Mouse (Mus musculus): ENCODE measurements around the gene Rpl9. TPM values are rescaled to one million over a fixed set of nuclear protein-coding genes. Genes with fewer than 3 reads are reported as not detected.

The Rpl9 gene
- total and polyA plus RNA-seq, 2 experiments from 2014 or later, result 622 to 1,170 TPM

GRCm38 (mm10) chr5:65356851-65357250 lies 34.4 kb downstream of the Rpl9 start:
- H3K4me1 ChIP-seq (ENCODE audit: insufficient read depth, low read length), result no peaks in the 10 kb centered on the region
- TF ChIP-seq CTCF (IDR thresholded peaks at IDR 0.05), result no peak
- H3K27ac ChIP-seq (ENCODE audit: low read depth, low read length), result no peak overlapping the region
- H3K27me3 ChIP-seq (ENCODE audit: insufficient read depth, low read length), result no peaks in the 10 kb centered on the region
- H3K9me3 ChIP-seq (ENCODE audit: low read length), result no peaks in the 10 kb centered on the region
- ATAC-seq (ENCODE audit: low FRiP score) (no peak), DNase-seq (ENCODE audit: low spot score) (no peak)
- no peak overlapping the region for H3K4me3 ChIP-seq (ENCODE audit: low read depth, low read length)
- no peaks in the 10 kb centered on the region for H3K36me3 ChIP-seq (ENCODE audit: insufficient read depth, low read length)
- no peak overlapping the region for H3K4me2 ChIP-seq (ENCODE audit: low read depth, low read length, poor library complexity, severe bottlenecking)
- H3K9ac ChIP-seq (replicated peaks; ENCODE audit: low read length, poor library complexity, severe bottlenecking), result no peak overlapping the region
- WGBS, result 84% methylated on average over 6 of the region's 6 CpGs

- 75% methylated on average over 5 of the region's 5 CpGs for WGBS
- no peak for TF ChIP-seq CTCF (IDR thresholded peaks at IDR 0.05)
- no peaks in the 10 kb centered on the region for H3K27me3 ChIP-seq (ENCODE audit: insufficient read depth, low read length)
- no peaks in the 10 kb centered on the region for H3K4me1 ChIP-seq (ENCODE audit: insufficient read depth, low read length)
- H3K36me3 ChIP-seq (ENCODE audit: insufficient read depth, low read length), result no peaks in the 10 kb centered on the region
- no peak overlapping the region for H3K4me3 ChIP-seq (ENCODE audit: low read depth, low read length)
- ATAC-seq (ENCODE audit: low FRiP score) (no peak), DNase-seq (ENCODE audit: low spot score) (no peak)
- no peak overlapping the region for H3K4me2 ChIP-seq (ENCODE audit: low read depth, low read length, poor library complexity, severe bottlenecking)
- H3K27ac ChIP-seq (ENCODE audit: low read depth, low read length), result no peak overlapping the region
- H3K9ac ChIP-seq (replicated peaks; ENCODE audit: low read length, poor library complexity, severe bottlenecking), result no peak overlapping the region
- no peaks in the 10 kb centered on the region for H3K9me3 ChIP-seq (ENCODE audit: low read length)
Measured at GRCm38 (mm10) chr5:65354985-65355384, 36.3 kb downstream of the Rpl9 start.

DNA sequence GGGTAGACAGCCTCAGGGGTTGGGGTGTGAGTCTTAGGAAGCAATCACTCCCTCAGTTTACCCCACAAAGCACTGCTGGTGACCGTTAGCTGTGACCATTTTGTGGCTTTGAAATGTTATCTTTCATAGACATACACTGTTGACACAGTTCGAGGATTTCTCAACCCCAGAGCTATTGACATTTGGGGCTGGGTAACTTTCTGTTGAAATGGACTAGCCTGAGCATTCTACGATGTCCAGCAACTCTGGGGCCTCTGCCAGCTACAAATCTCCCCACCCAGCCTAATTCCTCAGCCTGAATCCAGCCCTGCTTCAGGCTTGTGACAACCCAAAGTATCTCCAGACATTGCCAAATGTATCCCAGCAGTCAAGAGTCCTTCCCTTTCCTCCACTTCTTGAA lies 37.1 kb downstream of the Rpl9 start:
- no peak overlapping the region for H3K27ac ChIP-seq (ENCODE audit: low read depth, low read length)
- H3K4me3 ChIP-seq (ENCODE audit: low read depth, low read length), result no peak overlapping the region
- no peaks in the 10 kb centered on the region for H3K36me3 ChIP-seq (ENCODE audit: insufficient read depth, low read length)
- no peak overlapping the region for H3K4me2 ChIP-seq (ENCODE audit: low read depth, low read length, poor library complexity, severe bottlenecking)
- DNase-seq (ENCODE audit: low spot score) (no peak), ATAC-seq (ENCODE audit: low FRiP score) (no peak)
- WGBS, result 81% methylated on average over 3 of the region's 3 CpGs
- no peaks in the 10 kb centered on the region for H3K27me3 ChIP-seq (ENCODE audit: insufficient read depth, low read length)
- H3K4me1 ChIP-seq (ENCODE audit: insufficient read depth, low read length), result no peaks in the 10 kb centered on the region
- no peak for TF ChIP-seq CTCF (IDR thresholded peaks at IDR 0.05)
- H3K9ac ChIP-seq (replicated peaks; ENCODE audit: low read length, poor library complexity, severe bottlenecking), result no peak overlapping the region
- H3K9me3 ChIP-seq (ENCODE audit: low read length), result no peaks in the 10 kb centered on the region

- Histone ChIP-seq H3K36me3 (ENCODE audit: insufficient read depth, low read length) (no peaks in the 10 kb centered on the region), H3K27ac (ENCODE audit: low read depth, low read length) (no peak overlapping the region), H3K4me2 (ENCODE audit: low read depth, low read length, poor library complexity, severe bottlenecking) (no peak overlapping the region), H3K27me3 (ENCODE audit: insufficient read depth, low read length) (no peaks in the 10 kb centered on the region), H3K4me1 (ENCODE audit: insufficient read depth, low read length) (no peaks in the 10 kb centered on the region), H3K9me3 (ENCODE audit: low read length) (no peaks in the 10 kb centered on the region), H3K4me3 (ENCODE audit: low read depth, low read length) (no peak overlapping the region), H3K9ac (replicated peaks; ENCODE audit: low read length, poor library complexity, severe bottlenecking) (no peak overlapping the region)
- TF ChIP-seq CTCF (IDR thresholded peaks at IDR 0.05), result no peak
- ATAC-seq (ENCODE audit: low FRiP score) (no peak), DNase-seq (ENCODE audit: low spot score) (no peak)
- 76% methylated on average over 10 of the region's 10 CpGs for WGBS
Measured at GRCm38 (mm10) chr5:65350508-65350907, 40.7 kb downstream of the Rpl9 start.

DNA sequence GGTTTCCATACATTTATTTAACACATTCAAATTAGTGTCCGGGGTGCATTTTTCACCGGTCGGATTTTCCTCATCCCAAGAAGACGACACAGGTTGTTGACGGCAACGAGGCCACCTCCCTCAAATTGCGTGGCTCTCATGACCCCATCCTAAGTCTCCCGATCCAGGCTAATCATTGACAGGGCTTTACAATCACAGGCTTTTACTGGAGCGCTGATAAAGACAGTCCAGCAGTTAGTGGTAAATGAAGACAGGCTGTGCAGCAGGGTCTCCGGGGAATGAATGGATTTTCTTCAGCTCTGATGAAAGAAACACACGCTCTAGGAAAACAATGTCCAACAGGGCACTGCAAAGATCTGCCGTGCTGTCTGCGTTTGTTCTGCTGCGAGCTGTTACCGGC lies 43.1 kb downstream of the Rpl9 start, which contains the start of gene Klb:
TSS of gene Klb (plus strand) at position 147 of the 400 bp plus-strand sequence.
- Histone ChIP-seq H3K9ac (replicated peaks; ENCODE audit: low read length, poor library complexity, severe bottlenecking) (0 out of 2 replicates have a peak within 1 kb of the TSS, but pooled peaks have one; percentile 19), H3K27me3 (ENCODE audit: insufficient read depth, low read length) (no peaks in the 10 kb centered on the region), H3K4me1 (ENCODE audit: insufficient read depth, low read length) (no peaks in the 10 kb centered on the region), H3K4me2 (ENCODE audit: low read depth, low read length, poor library complexity, severe bottlenecking) (peak within 1 kb of the TSS; percentile 18), H3K36me3 (ENCODE audit: insufficient read depth, low read length) (no peaks in the 10 kb centered on the region), H3K27ac (ENCODE audit: low read depth, low read length) (no peak within 1 kb of the TSS), H3K4me3 (ENCODE audit: low read depth, low read length) (no peak within 1 kb of the TSS), H3K9me3 (ENCODE audit: low read length) (no peaks in the 10 kb centered on the region)
- DNase-seq (ENCODE audit: low spot score) (peak; percentile 3), ATAC-seq (ENCODE audit: low FRiP score) (no peak)
- TF ChIP-seq CTCF (IDR thresholded peaks at IDR 0.05), result no peak
- WGBS, result 41% methylated on average over 15 of the region's 15 CpGs

DNA sequence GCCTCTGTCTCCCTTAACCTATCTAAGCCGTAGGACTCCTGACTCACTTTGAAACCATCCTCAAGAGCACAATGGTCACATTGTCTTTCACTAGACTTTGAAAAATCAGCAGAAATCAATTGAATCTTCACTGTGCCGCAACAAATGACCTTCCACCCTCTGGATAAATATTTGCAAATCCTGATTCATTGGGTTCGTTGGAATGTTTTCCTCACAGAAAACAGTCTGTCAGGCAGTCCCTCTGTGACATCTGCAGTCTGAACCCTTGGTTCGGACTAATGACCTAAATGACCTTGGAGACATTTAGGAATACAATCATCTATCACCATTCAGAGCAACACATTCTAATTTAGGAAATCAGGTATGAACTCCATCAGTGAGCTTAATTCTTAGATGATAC lies 51.1 kb downstream of the Rpl9 start:
- H3K27ac ChIP-seq (ENCODE audit: low read depth, low read length), result no peak overlapping the region
- ATAC-seq (ENCODE audit: low FRiP score) (no peak), DNase-seq (ENCODE audit: low spot score) (no peak)
- H3K9me3 ChIP-seq (ENCODE audit: low read length), result no peaks in the 10 kb centered on the region
- H3K4me2 ChIP-seq (ENCODE audit: low read depth, low read length, poor library complexity, severe bottlenecking), result no peak overlapping the region
- WGBS, result 69% methylated on average over 4 of the region's 4 CpGs
- H3K27me3 ChIP-seq (ENCODE audit: insufficient read depth, low read length), result no peaks in the 10 kb centered on the region
- no peak for TF ChIP-seq CTCF (IDR thresholded peaks at IDR 0.05)
- no peaks in the 10 kb centered on the region for H3K4me1 ChIP-seq (ENCODE audit: insufficient read depth, low read length)
- no peak overlapping the region for H3K9ac ChIP-seq (replicated peaks; ENCODE audit: low read length, poor library complexity, severe bottlenecking)
- no peak overlapping the region for H3K4me3 ChIP-seq (ENCODE audit: low read depth, low read length)
- H3K36me3 ChIP-seq (ENCODE audit: insufficient read depth, low read length), result no peaks in the 10 kb centered on the region
